Mouse (Mus musculus) small intestine, adult 2 months (tissue): Measurements from ENCODE around the gene Taf1a. TPM values are rescaled to one million over a fixed set of nuclear protein-coding genes. Genes with fewer than 3 reads are reported as not detected.
"Not testable (repeated sequence)": the region's sequence is repeated elsewhere in the genome, so short reads cannot be mapped to it uniquely, and the experiment has no call there.

ENCODE experiments used
- H3K27ac ChIP-seq: fragments of 200-500 bp; 2 replicates; pipeline ENCODE4 v1.5.1; 2012; ENCODE audit warnings: low read depth, low read length, control low read depth, inconsistent platforms; ENCODE audit not compliant: insufficient read depth
- H3K27me3 ChIP-seq: fragments of 200-500 bp; 2 replicates; pipeline ENCODE4 v1.6.1; 2012; ENCODE audit warnings: mild to moderate bottlenecking, moderate library complexity, low read length, inconsistent platforms; ENCODE audit not compliant: control insufficient read depth, insufficient read depth
- H3K36me3 ChIP-seq: fragments of 200-500 bp; 2 replicates; pipeline ENCODE4 v1.6.1; 2012; ENCODE audit warnings: mild to moderate bottlenecking, low read length, control low read depth, inconsistent platforms; ENCODE audit not compliant: control insufficient read depth, insufficient read depth
- H3K4me1 ChIP-seq: fragments of 200-500 bp; 2 replicates; pipeline ENCODE4 v1.6.1; 2012; ENCODE audit warnings: low read length, inconsistent platforms, mixed read lengths; ENCODE audit not compliant: control insufficient read depth, insufficient read depth, insufficient read length
- H3K4me3 ChIP-seq: fragments of 200-500 bp; 2 replicates; pipeline ENCODE4 v1.5.1; 2012; ENCODE audit warnings: low read depth, mild to moderate bottlenecking, control low read depth, inconsistent platforms, low read length, moderate library complexity
- CTCF ChIP-seq: fragments of 200-500 bp; IDR thresholded peaks from 2 replicates; pipeline ENCODE4 v1.5.1; 2012; ENCODE audit warnings: low read depth, mild to moderate bottlenecking, control low read depth, inconsistent platforms, low read length, moderate library complexity, mixed read lengths; ENCODE audit not compliant: insufficient replicate concordance, insufficient read length; ENCODE audit errors: extremely low read depth
- POLR2A ChIP-seq: fragments of 200-500 bp; IDR thresholded peaks from 2 replicates; pipeline ENCODE4 v1.6.1; 2012; ENCODE audit warnings: low read depth, mild to moderate bottlenecking, control low read depth, inconsistent platforms, low read length, moderate library complexity
- WGBS: fragments of 180-500 bp; shearing (Covaris S2); methylation state at CpG from one replicate; pipeline ENCODE4 v1.1.7; 2018; 5-methylcytosine and 5-hydroxymethylcytosine counted together
- polyA plus RNA-seq: library from polyadenylated mRNA; depleted of rRNA; stranded (reverse); fragments of >200 nt; gene quantifications from 2 replicates; pipeline ENCODE4 v1.2.3, GENCODE M21; 2012; rRNA removed

The Taf1a gene
- 1.3 and 1.5 TPM in 2 replicates for polyA plus RNA-seq

- Histone ChIP-seq H3K4me1 (peaks cover 3% of the 10 kb centered on the region; the same call in 1 of the 2 replicates), H3K27ac (peak within 1 kb of the TSS; percentile 2; the same call in 1 of the 2 replicates), H3K27me3 (no peaks in the 10 kb centered on the region), H3K4me3 (peak within 1 kb of the TSS; percentile 75), H3K36me3 (peaks cover 5% of the 10 kb centered on the region; the same call in 1 of the 2 replicates)
- TF ChIP-seq POLR2A (0 out of 2 replicates have a peak, but pooled peaks have one; percentile 32), CTCF (no peak)
- 5% methylated on average over 44 of the region's 44 CpGs for WGBS
Observed at GRCm38 (mm10) chr1:183388426-183389406, at the start of gene Taf1a. Gene Taf1a, plus strand, starts transcription at chr1:183388981.

GRCm38 (mm10) chr1:183342902-183343301 lies 45.9 kb upstream of the Taf1a start:
- peaks cover 26% of the 10 kb centered on the region for H3K36me3 ChIP-seq
- WGBS = 97% methylated on average over 1 of the region's 1 CpGs
- not testable (repeated sequence) for H3K4me1 ChIP-seq

GRCm38 (mm10) chr1:183344886-183345816 lies 43.6 kb upstream of the Taf1a start:
- peak overlapping the region; percentile 97 for H3K4me3 ChIP-seq
- H3K27ac ChIP-seq = peak overlapping the region; percentile 96
- no peak for TF ChIP-seq CTCF
- TF ChIP-seq POLR2A = peak; percentile 45
- peaks cover 24% of the 10 kb centered on the region for H3K36me3 ChIP-seq
- WGBS = 1% methylated on average over 72 of the region's 72 CpGs
- H3K27me3 ChIP-seq = no peaks in the 10 kb centered on the region
- H3K4me1 ChIP-seq = peaks cover 4% of the 10 kb centered on the region; the same call in 1 of the 2 replicates

More at GRCm38 (mm10) chr1:183342902-183343301, 45.9 kb upstream of the Taf1a start:
- H3K4me3 ChIP-seq, H3K27ac ChIP-seq, H3K27me3 ChIP-seq: not testable (repeated sequence)

- H3K4me3 ChIP-seq = peak overlapping the region; percentile 97
- H3K27me3 ChIP-seq = no peaks in the 10 kb centered on the region
- WGBS = 3% methylated on average over 10 of the region's 10 CpGs
- H3K4me1 ChIP-seq = peaks cover 4% of the 10 kb centered on the region; the same call in 1 of the 2 replicates
- H3K36me3 ChIP-seq = peaks cover 28% of the 10 kb centered on the region
- no peak for TF ChIP-seq CTCF
- no peak for TF ChIP-seq POLR2A
- H3K27ac ChIP-seq = peak overlapping the region; percentile 27
Observed at GRCm38 (mm10) chr1:183345817-183346195, 43.0 kb upstream of the Taf1a start.

GRCm38 (mm10) chr1:183349840-183350239 lies 38.9 kb upstream of the Taf1a start:
- WGBS = 12% methylated on average over 6 of the region's 6 CpGs
- Histone ChIP-seq H3K36me3 (peaks cover 40% of the 10 kb centered on the region), H3K27me3 (no peaks in the 10 kb centered on the region), H3K27ac (no peak overlapping the region), H3K4me1 (peaks cover 4% of the 10 kb centered on the region; the same call in 1 of the 2 replicates), H3K4me3 (no peak overlapping the region)
- TF ChIP-seq CTCF (peak; percentile 37; the same call in 1 of the 2 replicates), POLR2A (no peak)

GRCm38 (mm10) chr1:183358901-183359300 lies 29.9 kb upstream of the Taf1a start:
- 87% methylated on average over 3 of the region's 3 CpGs for WGBS
- no peak overlapping the region for H3K27ac ChIP-seq
- TF ChIP-seq CTCF (no peak), POLR2A (no peak)
- peaks cover 44% of the 10 kb centered on the region for H3K36me3 ChIP-seq
- no peaks in the 10 kb centered on the region for H3K27me3 ChIP-seq
- H3K4me3 ChIP-seq = no peak overlapping the region
- H3K4me1 ChIP-seq = peaks cover 2% of the 10 kb centered on the region

- 26% methylated on average over 5 of the region's 5 CpGs for WGBS
- peaks cover 35% of the 10 kb centered on the region for H3K36me3 ChIP-seq
- H3K27me3 ChIP-seq = no peaks in the 10 kb centered on the region
- peaks cover 2% of the 10 kb centered on the region for H3K4me1 ChIP-seq
- no peak overlapping the region for H3K4me3 ChIP-seq
- H3K27ac ChIP-seq = no peak overlapping the region
- no peak for TF ChIP-seq CTCF
- TF ChIP-seq POLR2A = no peak
Observed at GRCm38 (mm10) chr1:183362301-183362700, 26.5 kb upstream of the Taf1a start.
